Mouse (Mus musculus): ENCODE data around the gene Mboat2.
A peak's percentile ranks its signal among the peaks of the same experiment; 100 is the strongest.

Gene Mboat2

GRCm38 (mm10) chr12:24902736-24903135 is 72.1 kb downstream of the Mboat2 start:
- DNase-seq (ENCODE audit: low read depth): no peak

GRCm38 (mm10) chr12:24907894-24908293 is 77.2 kb downstream of the Mboat2 start:
- DNase-seq (ENCODE audit: low read depth): no peak

GRCm38 (mm10) chr12:24909679-24910078 is 79.0 kb downstream of the Mboat2 start:
- no peak for DNase-seq (ENCODE audit: low read depth)

GRCm38 (mm10) chr12:24912174-24912573 is 81.5 kb downstream of the Mboat2 start:
- DNase-seq (ENCODE audit: low read depth): no peak

GRCm38 (mm10) chr12:24912876-24913275 is 82.2 kb downstream of the Mboat2 start:
- no peak for DNase-seq (ENCODE audit: low read depth)

- DNase-seq (ENCODE audit: low read depth): no peak
Observed at GRCm38 (mm10) chr12:24918575-24919262, 88.0 kb downstream of the Mboat2 start.

- no peak for DNase-seq (ENCODE audit: low read depth)
Observed at GRCm38 (mm10) chr12:24920861-24921260, 90.2 kb downstream of the Mboat2 start.

GRCm38 (mm10) chr12:24924003-24924402 is 93.3 kb downstream of the Mboat2 start:
- DNase-seq (ENCODE audit: low read depth): no peak

- DNase-seq (ENCODE audit: low read depth): no peak
Observed at GRCm38 (mm10) chr12:24925276-24925675, 94.6 kb downstream of the Mboat2 start.

- no peak for DNase-seq (ENCODE audit: low read depth)
Observed at GRCm38 (mm10) chr12:24925684-24926083, 95.0 kb downstream of the Mboat2 start.

GRCm38 (mm10) chr12:24928051-24928748 is 97.5 kb downstream of the Mboat2 start:
- DNase-seq (ENCODE audit: low read depth): no peak

GRCm38 (mm10) chr12:24929043-24929442 is 98.4 kb downstream of the Mboat2 start:
- DNase-seq (ENCODE audit: low read depth): no peak

- DNase-seq (ENCODE audit: low read depth): no peak
Observed at GRCm38 (mm10) chr12:24930760-24931159, 100.1 kb downstream of the Mboat2 start.

- no peak for DNase-seq (ENCODE audit: low read depth)
Observed at GRCm38 (mm10) chr12:24932120-24932519, 101.4 kb downstream of the Mboat2 start.

- no peak for DNase-seq (ENCODE audit: low read depth)
Observed at GRCm38 (mm10) chr12:24933206-24933775, 102.6 kb downstream of the Mboat2 start.

GRCm38 (mm10) chr12:24933996-24934395 is 103.3 kb downstream of the Mboat2 start:
- no peak for DNase-seq (ENCODE audit: low read depth)

- DNase-seq (ENCODE audit: low read depth): no peak
Observed at GRCm38 (mm10) chr12:24936281-24936680, 105.6 kb downstream of the Mboat2 start.

GRCm38 (mm10) chr12:24939372-24939771 is 108.7 kb downstream of the Mboat2 start:
- no peak for DNase-seq (ENCODE audit: low read depth)

GRCm38 (mm10) chr12:24942619-24943287 is 112.1 kb downstream of the Mboat2 start:
- no peak for DNase-seq (ENCODE audit: low read depth)

- no peak for DNase-seq (ENCODE audit: low read depth)
Observed at GRCm38 (mm10) chr12:24943427-24943826, 112.7 kb downstream of the Mboat2 start.

- no peak for DNase-seq (ENCODE audit: low read depth)
Observed at GRCm38 (mm10) chr12:24944597-24944996, 113.9 kb downstream of the Mboat2 start.

GRCm38 (mm10) chr12:24947065-24947464 is 116.4 kb downstream of the Mboat2 start:
- DNase-seq (ENCODE audit: low read depth): no peak

- peak; percentile 48 for DNase-seq (ENCODE audit: low read depth)
Observed at GRCm38 (mm10) chr12:24948344-24948743, 117.7 kb downstream of the Mboat2 start.

All from induced T-regulatory cell, adult 2 months (primary cell).